Mouse (Mus musculus) heart, postnatal 0 days (tissue): ENCODE measurements around the gene Nfs1.

ENCODE experiments used
- CTCF ChIP-seq: IDR thresholded peaks from 2 replicates; pipeline ENCODE4 v1.5.1; 2016; ENCODE audit warnings: antibody characterized with exemption, control low read depth, low read depth
- EP300 ChIP-seq: IDR thresholded peaks from 2 replicates; pipeline ENCODE4 v1.6.1; 2016; ENCODE audit warnings: antibody characterized with exemption, low read depth

- TF ChIP-seq CTCF (no peak), EP300 (no peak)
Measured at GRCm38 (mm10) chr2:156119566-156119965, 24.4 kb downstream of the Nfs1 start.
